In the genomic region with DNA sequence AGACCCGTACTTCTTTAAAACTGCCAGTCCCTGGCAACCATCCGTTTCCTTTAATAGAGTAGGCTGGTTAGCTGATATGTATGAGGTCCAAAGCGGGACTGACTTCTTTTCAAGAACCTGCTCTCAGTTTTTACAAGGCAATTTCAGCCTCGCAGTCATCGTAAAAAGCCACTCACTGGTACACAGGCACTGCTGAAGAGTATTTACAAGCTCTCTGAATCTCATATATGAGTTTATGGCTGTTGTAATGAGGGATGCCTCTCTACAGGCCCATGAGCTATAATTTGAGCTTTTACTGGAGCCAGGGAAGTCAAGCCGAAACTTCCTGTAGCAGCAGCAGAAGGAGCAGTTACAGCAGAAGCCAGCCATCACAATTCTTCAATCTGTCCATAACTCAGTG, we compare ENCODE assay signal across 34 mouse cellular contexts. TPM values are rescaled to one million over a fixed set of nuclear protein-coding genes. Genes with fewer than 3 reads are reported as not detected.
DNase-seq lines count a peak whose midpoint lies in the region; ATAC-seq and TF ChIP-seq lines count a peak whose summit lies in the region.
"Had no signal": no experiment of that assay in that cellular context is flagged by ENCODE, and none has a peak within 500 bp of the region (broad histone marks: within the 10 kb centered on the region; RNA-seq: fewer than 3 reads in every experiment).

No protein-coding gene starts in this region.

- H3K4me2 ChIP-seq in limb, embryonic 14.5 days (replicated peaks; ENCODE audit: low read depth, low read length, severe bottlenecking) = no peak overlapping the region
- H3K4me2 ChIP-seq: embryonic facial prominence, embryonic 12.5 days; embryonic facial prominence, embryonic 15.5 days; heart, embryonic 13.5 days; hindbrain, embryonic 14.5 days had no signal

- ATAC-seq in limb, embryonic 14.5 days (ENCODE audit: low FRiP score, low read depth) = peak; percentile 53; the same call in 1 of the 2 replicates
- ATAC-seq: forebrain, embryonic 14.5 days; forebrain, postnatal 0 days; hindbrain, postnatal 0 days had no signal

- peak; percentile 1 for DNase-seq in embryo, embryonic 11 days
- no peak for DNase-seq in embryo, embryonic 10 days (ENCODE audit: low spot score)
- DNase-seq in ES-CJ7 (ENCODE audit: low read depth, low spot score) = peak; percentile 4
- peak; percentile 38 for DNase-seq in large intestine, adult 2 months (ENCODE audit: low read depth, low spot score)
- peak; percentile 63 for DNase-seq in limb, embryonic 14.5 days (ENCODE audit: low spot score)
- no peak for DNase-seq in gastrocnemius, adult 8-10 months (ENCODE audit: low spot score in 2 of 2)
- no peak for DNase-seq in cerebellum, postnatal 4 days (ENCODE audit: low spot score in 2 of 2)
- DNase-seq in thymus, postnatal 0 days (ENCODE audit: low spot score) = no peak
- DNase-seq: adrenal gland, adult 2 months; adrenal gland, postnatal 14 days; cerebellum, adult 11 months; cerebellum, adult 9-11 months; forebrain, postnatal 0 days; gastrocnemius, postnatal 10 days; gastrocnemius, postnatal 36 days; heart, postnatal 14 days; heart, postnatal 4 days had no signal

- H3K9me3 ChIP-seq in limb, embryonic 14.5 days (ENCODE audit: control insufficient read depth, low read length) = no peaks in the 10 kb centered on the region
- H3K9me3 ChIP-seq: embryonic facial prominence, embryonic 12.5 days; embryonic facial prominence, embryonic 15.5 days; heart, embryonic 13.5 days had no signal

- no peak overlapping the region for H3K27ac ChIP-seq in limb, embryonic 14.5 days (replicated peaks; ENCODE audit: low read depth, low read length)
- H3K27ac ChIP-seq: embryonic facial prominence, embryonic 12.5 days; embryonic facial prominence, embryonic 15.5 days; heart, embryonic 13.5 days; hindbrain, embryonic 14.5 days; hindbrain, postnatal 0 days had no signal

- peaks cover 8% of the 10 kb centered on the region for H3K4me1 ChIP-seq in limb, embryonic 14.5 days (ENCODE audit: control insufficient read depth, insufficient read depth, low read length)
- H3K4me1 ChIP-seq: embryonic facial prominence, embryonic 12.5 days; embryonic facial prominence, embryonic 15.5 days; heart, embryonic 13.5 days had no signal

- H3K9ac ChIP-seq in limb, embryonic 14.5 days (ENCODE audit: low read depth, low read length, severe bottlenecking) = no peak overlapping the region
- H3K9ac ChIP-seq: embryonic facial prominence, embryonic 12.5 days; embryonic facial prominence, embryonic 15.5 days; forebrain, postnatal 0 days; heart, embryonic 13.5 days; hindbrain, embryonic 14.5 days had no signal

- no peaks in the 10 kb centered on the region for H3K36me3 ChIP-seq in limb, embryonic 14.5 days (ENCODE audit: control insufficient read depth, insufficient read depth, low read length)
- H3K36me3 ChIP-seq: embryonic facial prominence, embryonic 12.5 days; embryonic facial prominence, embryonic 15.5 days; heart, embryonic 13.5 days had no signal

- WGBS in large intestine, adult 2 months = 11% methylated on average over 6 of the region's 6 CpGs
- 15% methylated on average over 6 of the region's 6 CpGs for WGBS in limb, embryonic 14.5 days

- no peak overlapping the region for H3K4me3 ChIP-seq in limb, embryonic 14.5 days (replicated peaks; ENCODE audit: low read length)
- H3K4me3 ChIP-seq: embryonic facial prominence, embryonic 12.5 days; embryonic facial prominence, embryonic 15.5 days; heart, embryonic 13.5 days had no signal

- H3K27me3 ChIP-seq in limb, embryonic 14.5 days (ENCODE audit: control insufficient read depth, insufficient read depth, low read length) = no peaks in the 10 kb centered on the region
- H3K27me3 ChIP-seq: CH12.LX; embryonic facial prominence, embryonic 12.5 days; embryonic facial prominence, embryonic 15.5 days; heart, embryonic 13.5 days had no signal

- no peak for TF ChIP-seq POLR2A in limb, embryonic 14.5 days (IDR thresholded peaks at IDR 0.05; ENCODE audit: borderline replicate concordance, extremely low read depth, insufficient read depth, insufficient read length)

RNA-seq across cellular contexts. Expression of a gene that starts 17.9 kb away (rescaled TPM):
- polyA plus RNA-seq in large intestine, adult 2 months (2012; rRNA removed) = not detected in 2 replicates
- 0.14 and 0.55 TPM in 2 replicates for polyA plus RNA-seq in limb, embryonic 14.5 days (2012; rRNA removed)
- polyA plus RNA-seq in limb, embryonic 14.5 days (2014; fragmentation: Nextera tagmentation; extraction: Ambion mirVana) = 0.19 and 0.51 TPM in 2 replicates
- not detected for total RNA-seq in gastrocnemius, adult 8-10 months (2022)
- polyA plus RNA-seq in thymus, postnatal 0 days (2015; fragmentation: Nextera tagmentation; extraction: Ambion mirVana) = 0.24 and 0.48 TPM in 2 replicates
- total RNA-seq: adrenal gland, adult 2 months; adrenal gland, postnatal 14 days; adrenal gland, postnatal 4 days; CH12.LX; forebrain, postnatal 0 days; gastrocnemius, postnatal 10 days; gastrocnemius, postnatal 36 days; granulocyte monocyte progenitor cell, adult 5-6 weeks; heart, adult 8-10 months; heart, postnatal 14 days; heart, postnatal 4 days; hindbrain, postnatal 0 days; MEL had no signal
- polyA plus RNA-seq: adrenal gland, adult 2 months; cerebellum, adult 2 months; cortical plate, adult 2 months; embryonic facial prominence, embryonic 12.5 days; forebrain, embryonic 11.5 days; forebrain, embryonic 14.5 days; forebrain, postnatal 0 days; heart, embryonic 13.5 days; hindbrain, embryonic 11.5 days; hindbrain, embryonic 14.5 days; hindbrain, postnatal 0 days; intestine, embryonic 14.5 days had no signal

RNA-seq across cellular contexts. Expression of a gene that starts 34.6 kb away (rescaled TPM):
- not detected in 2 replicates for polyA plus RNA-seq in large intestine, adult 2 months (2012; rRNA removed)
- polyA plus RNA-seq in limb, embryonic 14.5 days (2012; rRNA removed) = 0.01 TPM in 1 of 2 replicates, not detected in the other
- polyA plus RNA-seq in limb, embryonic 14.5 days (2014; fragmentation: Nextera tagmentation; extraction: Ambion mirVana) = 0.01 and 0.03 TPM in 2 replicates
- not detected for total RNA-seq in gastrocnemius, adult 8-10 months (2022)
- 0.01 TPM in 1 of 2 replicates, not detected in the other for polyA plus RNA-seq in thymus, postnatal 0 days (2015; fragmentation: Nextera tagmentation; extraction: Ambion mirVana)
- total RNA-seq: adrenal gland, adult 2 months; adrenal gland, postnatal 14 days; adrenal gland, postnatal 4 days; CH12.LX; forebrain, postnatal 0 days; gastrocnemius, postnatal 10 days; gastrocnemius, postnatal 36 days; granulocyte monocyte progenitor cell, adult 5-6 weeks; heart, adult 8-10 months; heart, postnatal 4 days; MEL had no signal
- polyA plus RNA-seq: adrenal gland, adult 2 months; cerebellum, adult 2 months; cortical plate, adult 2 months; embryonic facial prominence, embryonic 12.5 days; forebrain, embryonic 11.5 days; forebrain, embryonic 14.5 days; forebrain, postnatal 0 days; heart, embryonic 13.5 days; heart, embryonic 16.5 days; hindbrain, embryonic 11.5 days; hindbrain, embryonic 14.5 days; hindbrain, postnatal 0 days; intestine, embryonic 14.5 days had no signal

Comparison
In these comparisons a context has a peak if more than half of its experiments do, and no peak if none do; other contexts are left out.
1. DNase-seq: peak in embryo, embryonic 11 days (single experiment), ES-CJ7 (single experiment), large intestine, adult 2 months (single experiment) and limb, embryonic 14.5 days (single experiment); none in embryo, embryonic 10 days (single experiment), gastrocnemius, adult 8-10 months (0 of 2), cerebellum, postnatal 4 days (0 of 2) and thymus, postnatal 0 days (single experiment).